In the genomic region with DNA sequence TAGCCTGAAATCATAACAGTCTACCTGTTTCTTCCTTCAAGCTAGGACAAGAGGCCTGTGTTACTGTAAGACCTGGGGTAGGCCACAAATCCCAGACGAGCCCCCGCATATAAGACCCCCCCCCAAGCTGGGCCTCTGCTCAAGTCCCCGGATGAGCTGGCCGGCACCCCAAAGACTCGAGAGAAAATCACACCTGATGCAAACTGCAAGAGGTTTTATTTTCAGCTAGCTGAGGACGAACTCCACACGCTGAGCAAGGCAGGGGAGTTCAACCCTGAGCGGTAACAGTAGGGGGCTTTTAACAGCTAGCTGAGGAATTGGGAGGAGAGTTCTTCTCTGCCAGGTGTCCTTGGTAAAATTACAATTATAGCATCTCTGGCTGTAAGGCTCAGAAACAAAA, we compare ENCODE assay signal across 14 mouse cellular contexts. TPM values are rescaled to one million over a fixed set of nuclear protein-coding genes. Genes with fewer than 3 reads are reported as not detected.
DNase-seq lines count a peak whose midpoint lies in the region; ATAC-seq lines count a peak whose summit lies in the region.
"Had no signal": no experiment of that assay in that cellular context is flagged by ENCODE, and none has a peak within 500 bp of the region (broad histone marks: within the 10 kb centered on the region; RNA-seq: fewer than 3 reads in every experiment).

No protein-coding gene starts in this region.

- H3K4me2 ChIP-seq in intestine, embryonic 14.5 days (ENCODE audit: low read length) = 0 out of 2 replicates have a peak overlapping the region, but pooled peaks have one; percentile 8
- no peak overlapping the region for H3K4me2 ChIP-seq in intestine, embryonic 15.5 days (replicated peaks)
- H3K4me2 ChIP-seq in forebrain, embryonic 16.5 days (ENCODE audit: low read length) = peak overlapping the region; percentile 21
- peak overlapping the region; percentile 74 for H3K4me2 ChIP-seq in liver, embryonic 12.5 days
- peak overlapping the region; percentile 85 for H3K4me2 ChIP-seq in neural tube, embryonic 13.5 days
- H3K4me2 ChIP-seq: heart, embryonic 11.5 days had no signal

- no peak overlapping the region for H3K9ac ChIP-seq in intestine, embryonic 14.5 days (ENCODE audit: low read length)
- H3K9ac ChIP-seq in intestine, embryonic 15.5 days = no peak overlapping the region
- no peak overlapping the region for H3K9ac ChIP-seq in forebrain, embryonic 16.5 days (replicated peaks; ENCODE audit: low read depth, low read length)
- H3K9ac ChIP-seq in liver, embryonic 12.5 days = no peak overlapping the region
- H3K9ac ChIP-seq in neural tube, embryonic 13.5 days = peak overlapping the region; percentile 38; the same call in 1 of the 2 replicates

- H3K9me3 ChIP-seq in intestine, embryonic 14.5 days (ENCODE audit: control insufficient read depth, low read length) = peaks cover 7% of the 10 kb centered on the region; the same call in 1 of the 2 replicates
- H3K9me3 ChIP-seq in intestine, embryonic 15.5 days = no peaks in the 10 kb centered on the region
- H3K9me3 ChIP-seq in forebrain, embryonic 16.5 days (ENCODE audit: control insufficient read depth, low read length) = no peaks in the 10 kb centered on the region
- peaks cover 8% of the 10 kb centered on the region for H3K9me3 ChIP-seq in liver, embryonic 12.5 days (replicated peaks)
- H3K9me3 ChIP-seq in neural tube, embryonic 13.5 days = no peaks in the 10 kb centered on the region; the same call in 1 of the 2 replicates

- H3K36me3 ChIP-seq in intestine, embryonic 14.5 days (ENCODE audit: control insufficient read depth, insufficient read depth, low read length) = peaks cover 37% of the 10 kb centered on the region
- H3K36me3 ChIP-seq in intestine, embryonic 15.5 days = peaks cover 19% of the 10 kb centered on the region
- H3K36me3 ChIP-seq in forebrain, embryonic 16.5 days (ENCODE audit: control insufficient read depth, insufficient read depth) = peaks cover 9% of the 10 kb centered on the region; the same call in 1 of the 2 replicates
- peaks cover 57% of the 10 kb centered on the region for H3K36me3 ChIP-seq in liver, embryonic 12.5 days
- peaks cover 33% of the 10 kb centered on the region for H3K36me3 ChIP-seq in neural tube, embryonic 13.5 days

- 93% methylated on average over 8 of the region's 8 CpGs for WGBS in intestine, embryonic 14.5 days
- WGBS in intestine, embryonic 15.5 days = 94% methylated on average over 8 of the region's 8 CpGs
- 87% methylated on average over 8 of the region's 8 CpGs for WGBS in forebrain, embryonic 16.5 days
- WGBS in liver, embryonic 12.5 days (ENCODE audit: insufficient replicate concordance) = 93% methylated on average over 8 of the region's 8 CpGs
- WGBS in neural tube, embryonic 13.5 days = 89% methylated on average over 8 of the region's 8 CpGs

- H3K4me1 ChIP-seq in intestine, embryonic 14.5 days (replicated peaks; ENCODE audit: control insufficient read depth, insufficient read depth, low read length) = peaks cover 7% of the 10 kb centered on the region
- H3K4me1 ChIP-seq in intestine, embryonic 15.5 days (replicated peaks) = 0 out of 2 replicates have a peak, but pooled peaks cover 6% of the 10 kb centered on the region
- H3K4me1 ChIP-seq in forebrain, embryonic 16.5 days (replicated peaks; ENCODE audit: control insufficient read depth, insufficient read depth, low read length) = peaks cover 27% of the 10 kb centered on the region
- peaks cover 56% of the 10 kb centered on the region for H3K4me1 ChIP-seq in liver, embryonic 12.5 days
- peaks cover 54% of the 10 kb centered on the region for H3K4me1 ChIP-seq in neural tube, embryonic 13.5 days (replicated peaks)

- no peak for ATAC-seq in intestine, embryonic 14.5 days (replicated peaks; ENCODE audit: low FRiP score, low TSS enrichment, low read depth)
- no peak for ATAC-seq in intestine, embryonic 15.5 days
- no peak for ATAC-seq in forebrain, embryonic 16.5 days
- ATAC-seq in liver, embryonic 12.5 days = no peak
- no peak for ATAC-seq in neural tube, embryonic 13.5 days (ENCODE audit: low read depth)
- ATAC-seq: lung, postnatal 0 days had no signal

- no peak overlapping the region for H3K4me3 ChIP-seq in intestine, embryonic 14.5 days (ENCODE audit: low read depth, low read length)
- H3K4me3 ChIP-seq in intestine, embryonic 15.5 days (replicated peaks) = no peak overlapping the region
- peak overlapping the region; percentile 9; the same call in 1 of the 2 replicates for H3K4me3 ChIP-seq in forebrain, embryonic 16.5 days (replicated peaks; ENCODE audit: low read length)
- peak overlapping the region; percentile 75 for H3K4me3 ChIP-seq in liver, embryonic 12.5 days
- peak overlapping the region; percentile 89 for H3K4me3 ChIP-seq in neural tube, embryonic 13.5 days
- H3K4me3 ChIP-seq: myocyte had no signal

- no peak overlapping the region for H3K27ac ChIP-seq in intestine, embryonic 14.5 days (ENCODE audit: low read depth)
- H3K27ac ChIP-seq in intestine, embryonic 15.5 days = no peak overlapping the region
- no peak overlapping the region for H3K27ac ChIP-seq in forebrain, embryonic 16.5 days (ENCODE audit: low read length)
- no peak overlapping the region for H3K27ac ChIP-seq in liver, embryonic 12.5 days
- H3K27ac ChIP-seq in neural tube, embryonic 13.5 days (replicated peaks) = no peak overlapping the region

- no peaks in the 10 kb centered on the region for H3K27me3 ChIP-seq in intestine, embryonic 14.5 days (replicated peaks; ENCODE audit: control insufficient read depth, insufficient read depth, low read length)
- H3K27me3 ChIP-seq in intestine, embryonic 15.5 days (replicated peaks) = no peaks in the 10 kb centered on the region
- no peaks in the 10 kb centered on the region for H3K27me3 ChIP-seq in forebrain, embryonic 16.5 days (replicated peaks; ENCODE audit: control insufficient read depth, insufficient read depth, low read length)
- H3K27me3 ChIP-seq in liver, embryonic 12.5 days (replicated peaks) = no peaks in the 10 kb centered on the region
- no peaks in the 10 kb centered on the region for H3K27me3 ChIP-seq in neural tube, embryonic 13.5 days

- DNase-seq in intestine, embryonic 14.5 days (ENCODE audit: low spot score) = no peak
- no peak for DNase-seq in cerebellum, adult 11 months
- no peak for DNase-seq in spleen, postnatal 36 days (ENCODE audit: low spot score in 2 of 2)
- no peak for DNase-seq in thymus, postnatal 25 days
- DNase-seq: B cell, adult 2 months; kidney, adult 2 months; layer of hippocampus, adult 9-11 months had no signal

RNA-seq across cellular contexts. Expression of gene Rnf168, which starts 3.0 kb away (rescaled TPM):
- polyA plus RNA-seq in intestine, embryonic 14.5 days (2014; fragmentation: Nextera tagmentation; extraction: Ambion mirVana) = 25.0 and 26.2 TPM in 2 replicates
- 28.0 and 29.0 TPM in 2 replicates for polyA plus RNA-seq in intestine, embryonic 15.5 days (2015; fragmentation: Nextera tagmentation; extraction: Ambion mirVana)
- 27.5 and 35.2 TPM in 2 replicates for polyA plus RNA-seq in forebrain, embryonic 16.5 days (2015; fragmentation: Nextera tagmentation; extraction: Ambion mirVana)
- 24.7 and 25.1 TPM in 2 replicates for polyA plus RNA-seq in liver, embryonic 12.5 days (2016; fragmentation: Nextera tagmentation; extraction: Ambion mirVana)
- polyA plus RNA-seq in neural tube, embryonic 13.5 days (2015; fragmentation: Nextera tagmentation; extraction: Ambion mirVana) = 25.3 and 27.3 TPM in 2 replicates

RNA-seq across cellular contexts. Expression of gene Smco1, which starts 8.9 kb away (rescaled TPM):
- polyA plus RNA-seq in intestine, embryonic 14.5 days (2014; fragmentation: Nextera tagmentation; extraction: Ambion mirVana) = not detected in 2 replicates
- polyA plus RNA-seq in intestine, embryonic 15.5 days (2015; fragmentation: Nextera tagmentation; extraction: Ambion mirVana) = not detected in 2 replicates
- 0.17 TPM in 1 of 2 replicates, not detected in the other for polyA plus RNA-seq in forebrain, embryonic 16.5 days (2015; fragmentation: Nextera tagmentation; extraction: Ambion mirVana)
- not detected in 2 replicates for polyA plus RNA-seq in liver, embryonic 12.5 days (2016; fragmentation: Nextera tagmentation; extraction: Ambion mirVana)
- polyA plus RNA-seq in neural tube, embryonic 13.5 days (2015; fragmentation: Nextera tagmentation; extraction: Ambion mirVana) = 0.28 TPM in 1 of 2 replicates, not detected in the other
- polyA plus RNA-seq: heart, embryonic 11.5 days; lung, postnatal 0 days; myocyte had no signal

RNA-seq across cellular contexts. Expression of gene Wdr53, which starts 33.2 kb away (rescaled TPM):
- polyA plus RNA-seq in intestine, embryonic 14.5 days (2014; fragmentation: Nextera tagmentation; extraction: Ambion mirVana) = 17.3 and 20.4 TPM in 2 replicates
- 17.5 and 21.0 TPM in 2 replicates for polyA plus RNA-seq in intestine, embryonic 15.5 days (2015; fragmentation: Nextera tagmentation; extraction: Ambion mirVana)
- polyA plus RNA-seq in forebrain, embryonic 16.5 days (2015; fragmentation: Nextera tagmentation; extraction: Ambion mirVana) = 13.9 and 15.7 TPM in 2 replicates
- polyA plus RNA-seq in liver, embryonic 12.5 days (2016; fragmentation: Nextera tagmentation; extraction: Ambion mirVana) = 13.0 and 15.3 TPM in 2 replicates
- 16.4 and 17.1 TPM in 2 replicates for polyA plus RNA-seq in neural tube, embryonic 13.5 days (2015; fragmentation: Nextera tagmentation; extraction: Ambion mirVana)

RNA-seq across cellular contexts. Expression of gene Fbxo45, which starts 33.3 kb away (rescaled TPM):
- polyA plus RNA-seq in intestine, embryonic 14.5 days (2014; fragmentation: Nextera tagmentation; extraction: Ambion mirVana) = 9.2 and 10.2 TPM in 2 replicates
- polyA plus RNA-seq in intestine, embryonic 15.5 days (2015; fragmentation: Nextera tagmentation; extraction: Ambion mirVana) = 11.4 and 11.5 TPM in 2 replicates
- 9.9 and 10.2 TPM in 2 replicates for polyA plus RNA-seq in forebrain, embryonic 16.5 days (2015; fragmentation: Nextera tagmentation; extraction: Ambion mirVana)
- polyA plus RNA-seq in liver, embryonic 12.5 days (2016; fragmentation: Nextera tagmentation; extraction: Ambion mirVana) = 13.0 and 13.8 TPM in 2 replicates
- polyA plus RNA-seq in neural tube, embryonic 13.5 days (2015; fragmentation: Nextera tagmentation; extraction: Ambion mirVana) = 15.8 and 18.4 TPM in 2 replicates

RNA-seq across cellular contexts. Expression of gene Ubxn7, which starts 51.8 kb away (rescaled TPM):
- 18.8 and 20.8 TPM in 2 replicates for polyA plus RNA-seq in intestine, embryonic 14.5 days (2014; fragmentation: Nextera tagmentation; extraction: Ambion mirVana)
- polyA plus RNA-seq in intestine, embryonic 15.5 days (2015; fragmentation: Nextera tagmentation; extraction: Ambion mirVana) = 16.2 and 19.8 TPM in 2 replicates
- 28.8 and 30.4 TPM in 2 replicates for polyA plus RNA-seq in forebrain, embryonic 16.5 days (2015; fragmentation: Nextera tagmentation; extraction: Ambion mirVana)
- polyA plus RNA-seq in liver, embryonic 12.5 days (2016; fragmentation: Nextera tagmentation; extraction: Ambion mirVana) = 10.9 and 11.0 TPM in 2 replicates
- polyA plus RNA-seq in neural tube, embryonic 13.5 days (2015; fragmentation: Nextera tagmentation; extraction: Ambion mirVana) = 22.4 and 29.3 TPM in 2 replicates

Comparison
In these comparisons a context has a peak if more than half of its experiments do, and no peak if none do; other contexts are left out.
1. H3K4me3 ChIP-seq: peak in forebrain, embryonic 16.5 days (single experiment), liver, embryonic 12.5 days (single experiment) and neural tube, embryonic 13.5 days (single experiment); none in intestine, embryonic 14.5 days (single experiment) and intestine, embryonic 15.5 days (single experiment).